Mouse (Mus musculus) right cerebral cortex, postnatal 36 days (tissue): Measurements from ENCODE around the gene Slc5a5.
"Not testable (repeated sequence)": the region's sequence is repeated elsewhere in the genome, so short reads cannot be mapped to it uniquely, and the experiment has no call there.

Source experiments
- DNase-seq, 2 experiments: peaks; one replicate each; pipeline ENCODE4 v3.0.0; 2022; ENCODE audit warnings: low spot score in 2 of 2, mixed read lengths in 1 of 2

Slc5a5 gene

DNA sequence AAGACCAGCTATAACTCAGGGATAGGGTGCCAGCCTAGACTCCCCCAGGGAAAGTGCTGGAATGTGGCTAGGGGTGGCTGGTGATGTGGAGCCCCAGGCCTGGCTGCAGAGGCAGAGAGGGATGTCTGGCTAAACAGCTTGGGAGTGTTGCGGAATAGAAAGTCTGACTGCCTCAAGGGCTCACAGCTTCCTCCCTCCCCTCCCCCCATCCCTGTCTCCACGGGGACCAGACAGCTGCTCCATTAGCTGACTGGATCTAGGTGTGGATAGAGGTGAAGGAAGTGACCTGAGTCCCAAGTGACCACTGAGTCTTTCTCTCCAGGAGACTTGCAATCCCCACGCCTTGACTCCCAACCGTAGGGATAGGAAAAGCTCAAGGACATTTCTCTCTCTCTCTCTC, 10.6 kb upstream of the Slc5a5 start:
- DNase-seq: no peak

DNA sequence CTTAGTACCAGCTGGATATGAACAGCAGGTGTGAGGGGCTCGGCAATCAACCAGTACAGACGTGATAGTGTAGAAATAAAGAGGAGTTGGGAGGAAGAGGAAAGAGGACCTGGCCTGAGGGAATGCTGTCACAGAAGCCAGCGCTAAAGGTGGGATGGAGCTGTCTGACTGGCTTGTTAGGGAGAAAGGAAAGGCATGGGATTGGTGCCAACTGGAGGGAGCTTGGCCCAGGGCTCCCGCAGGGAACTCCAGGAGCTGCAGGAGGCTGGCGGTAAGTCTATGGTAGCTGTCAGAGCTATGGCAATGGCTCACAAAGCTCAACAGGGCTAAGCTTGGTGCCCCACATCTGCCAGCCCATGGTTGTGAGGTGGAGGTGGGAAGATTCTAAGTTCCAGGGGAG, 9.7 kb upstream of the Slc5a5 start:
- no peak for DNase-seq

DNA sequence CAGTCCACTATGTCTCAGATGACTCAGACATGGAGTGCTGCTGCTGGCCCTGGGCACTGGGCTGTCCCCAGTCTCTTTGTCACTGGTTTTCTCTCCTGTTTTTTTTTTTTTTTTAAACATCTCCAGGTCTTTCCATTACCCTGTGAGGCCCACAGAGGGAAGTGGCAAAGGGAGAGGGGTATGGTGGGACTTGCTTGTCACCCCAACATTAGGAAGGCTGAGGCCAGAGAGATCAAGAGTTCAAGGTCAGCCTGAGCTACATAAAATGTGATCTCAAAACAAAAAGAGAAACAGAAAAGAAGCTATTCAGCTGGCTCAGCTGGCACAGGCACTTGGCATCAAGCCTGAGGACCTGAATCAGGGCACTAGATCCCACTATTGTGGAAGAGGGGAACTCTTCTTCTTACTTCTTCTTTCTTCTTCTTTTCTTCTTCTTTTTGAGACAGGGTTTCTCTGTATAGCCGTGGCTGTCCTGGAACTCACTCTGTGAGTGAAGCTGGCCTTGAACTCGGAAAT, 8.4 kb upstream of the Slc5a5 start:
- DNase-seq: no peak

DNA sequence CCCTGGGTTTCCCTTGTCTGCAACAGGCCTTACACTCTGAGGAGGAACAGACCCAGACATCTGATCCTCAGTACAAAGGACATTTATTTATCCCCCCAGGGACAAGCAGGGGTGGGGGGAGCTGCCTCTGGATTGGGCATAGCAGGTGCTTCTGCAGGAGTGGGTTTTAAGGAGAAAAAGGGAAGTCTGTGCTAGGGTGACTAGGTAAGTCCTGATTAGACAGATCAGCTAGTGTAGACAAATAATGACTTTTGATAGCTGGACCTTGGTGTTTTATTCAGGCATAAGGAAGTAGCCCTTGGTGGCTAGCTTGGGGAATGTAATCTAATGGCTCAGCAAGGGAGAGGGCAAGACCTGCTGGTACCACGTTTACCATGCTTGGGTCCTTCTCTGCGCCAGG, 6.7 kb upstream of the Slc5a5 start:
- DNase-seq: no peak

DNA sequence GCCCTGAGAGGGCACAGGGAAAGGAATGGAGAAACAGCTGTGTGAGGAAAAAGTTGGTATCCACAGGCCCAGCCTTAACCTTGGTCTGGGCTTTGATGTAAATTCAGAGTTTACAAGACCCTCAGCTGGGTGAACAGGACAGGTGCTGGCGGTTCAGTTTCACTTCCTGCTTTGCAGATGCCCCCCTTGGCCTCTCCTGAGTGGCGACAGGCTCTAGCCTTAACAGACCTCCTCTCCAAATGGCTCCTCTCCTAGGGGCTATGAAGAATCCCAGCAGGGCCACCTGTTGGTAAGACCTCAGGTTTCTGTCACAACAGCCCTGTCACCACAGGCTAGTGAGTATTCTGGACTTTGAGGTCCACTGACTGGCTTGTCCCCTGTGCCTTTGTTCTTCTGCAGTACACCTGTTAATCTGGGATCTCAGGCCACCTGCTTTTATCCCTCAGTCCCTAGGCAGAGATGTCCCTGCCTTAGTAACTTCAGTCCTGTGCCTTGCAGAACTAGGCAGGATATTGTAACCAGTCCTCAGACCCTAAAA, 6.2 kb upstream of the Slc5a5 start:
- DNase-seq: no peak

DNA sequence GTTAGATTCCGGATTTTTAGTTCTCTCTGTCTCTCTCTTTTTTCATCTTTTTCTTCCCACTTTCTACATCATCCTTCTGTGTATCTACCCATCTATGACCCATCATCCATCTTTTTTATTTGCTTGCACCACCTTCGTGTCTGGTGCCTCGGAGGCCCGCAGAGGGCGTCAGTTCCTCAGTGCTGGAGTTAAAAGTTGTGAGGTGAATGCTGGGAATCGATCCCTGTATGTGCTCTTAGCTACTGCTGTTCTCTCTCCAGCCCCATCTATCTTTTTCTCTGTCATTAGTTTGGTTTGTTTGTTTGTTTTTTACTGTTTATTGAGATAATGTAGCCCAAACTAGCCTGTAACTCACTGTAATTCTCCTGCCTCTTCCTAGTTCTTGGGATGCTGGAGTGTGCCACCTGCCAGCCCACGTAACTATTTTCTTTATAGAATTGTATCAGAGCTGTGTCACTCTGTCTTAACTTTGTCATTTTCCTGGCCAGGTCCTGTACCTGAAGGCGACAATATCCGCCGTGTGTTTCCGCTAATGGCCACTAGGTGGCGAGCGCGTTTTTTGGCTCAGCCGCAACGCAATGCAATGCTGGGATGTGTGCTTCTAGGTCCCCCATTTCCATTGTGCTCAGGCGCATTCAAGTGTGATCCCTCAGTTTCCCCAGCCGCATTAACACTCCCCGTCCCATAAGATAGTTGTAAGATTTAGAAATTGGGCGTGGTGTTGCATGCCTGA, 5.3 kb upstream of the Slc5a5 start:
- DNase-seq: peak; percentile 73 to 75

DNA sequence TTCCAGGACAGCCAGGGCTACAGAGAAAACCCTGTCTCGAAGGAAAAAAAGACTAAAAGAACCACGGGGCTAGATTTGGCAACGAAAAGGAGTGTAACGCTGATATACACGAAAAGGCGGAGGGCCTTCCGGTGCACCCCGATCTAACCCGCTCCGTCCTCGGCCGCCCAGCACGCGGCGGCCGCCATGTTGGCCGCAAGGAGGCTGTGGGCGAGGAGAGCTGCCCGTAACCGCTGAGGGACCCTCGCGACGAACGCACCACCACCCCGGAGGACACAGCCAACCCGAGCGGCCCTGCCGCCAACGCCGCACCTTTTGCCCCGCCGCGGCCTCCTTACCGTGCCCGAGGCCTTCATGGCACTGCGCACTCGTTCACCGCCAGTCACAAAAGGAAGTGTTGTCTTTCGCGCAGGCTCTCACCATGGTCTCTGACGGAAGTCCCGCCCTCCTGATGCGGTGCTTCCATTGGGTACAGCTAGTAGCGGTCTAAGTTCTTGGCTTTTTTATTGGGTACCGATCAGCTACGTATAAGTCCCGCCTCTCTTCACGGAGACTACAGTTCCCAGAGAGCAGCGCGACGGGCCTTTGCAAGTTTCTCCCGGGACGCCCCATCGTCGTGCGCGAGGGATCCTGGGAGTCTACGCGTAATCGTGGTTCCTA, 4.6 kb upstream of the Slc5a5 start, which contains the start of gene Rpl18a:
Rpl18a (minus strand) TSS at position 392 of the 660 bp plus-strand sequence.
- peak; percentile 97 to 98 for DNase-seq

DNA sequence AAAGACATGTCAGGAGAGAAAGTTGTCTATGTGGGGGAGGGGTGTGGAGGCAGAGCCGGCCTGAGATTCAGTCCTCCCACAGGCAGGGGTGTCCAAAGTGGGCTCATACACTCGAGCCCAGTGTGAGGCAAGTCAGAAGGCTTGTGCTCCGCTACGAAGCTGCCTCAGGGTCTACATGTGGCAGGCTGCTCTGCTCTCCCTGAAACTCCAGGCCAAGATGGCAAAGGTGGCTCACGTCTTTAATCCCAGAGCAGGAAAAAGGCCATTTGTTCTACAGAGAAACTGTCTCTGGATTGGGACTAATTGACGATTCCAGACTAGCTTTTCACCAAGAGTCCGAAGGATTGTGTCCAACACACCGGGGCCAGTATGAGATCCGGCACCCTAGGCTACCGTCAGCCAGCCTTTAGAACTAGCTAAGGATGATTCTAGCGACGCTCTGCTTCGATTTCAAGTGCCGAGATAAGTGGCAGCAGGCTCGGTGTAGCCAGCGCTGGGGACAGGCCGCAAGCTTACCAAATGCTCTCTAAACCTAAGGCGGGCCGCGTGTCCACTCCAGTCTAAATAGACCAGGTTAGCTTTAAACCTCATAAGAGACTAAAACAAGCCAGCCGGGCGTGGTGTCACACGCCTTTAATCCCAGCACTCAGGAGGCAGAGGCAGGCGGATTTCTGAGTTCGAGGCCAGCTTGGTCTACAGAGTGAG, 3.9 kb upstream of the Slc5a5 start:
- no peak for DNase-seq

DNA sequence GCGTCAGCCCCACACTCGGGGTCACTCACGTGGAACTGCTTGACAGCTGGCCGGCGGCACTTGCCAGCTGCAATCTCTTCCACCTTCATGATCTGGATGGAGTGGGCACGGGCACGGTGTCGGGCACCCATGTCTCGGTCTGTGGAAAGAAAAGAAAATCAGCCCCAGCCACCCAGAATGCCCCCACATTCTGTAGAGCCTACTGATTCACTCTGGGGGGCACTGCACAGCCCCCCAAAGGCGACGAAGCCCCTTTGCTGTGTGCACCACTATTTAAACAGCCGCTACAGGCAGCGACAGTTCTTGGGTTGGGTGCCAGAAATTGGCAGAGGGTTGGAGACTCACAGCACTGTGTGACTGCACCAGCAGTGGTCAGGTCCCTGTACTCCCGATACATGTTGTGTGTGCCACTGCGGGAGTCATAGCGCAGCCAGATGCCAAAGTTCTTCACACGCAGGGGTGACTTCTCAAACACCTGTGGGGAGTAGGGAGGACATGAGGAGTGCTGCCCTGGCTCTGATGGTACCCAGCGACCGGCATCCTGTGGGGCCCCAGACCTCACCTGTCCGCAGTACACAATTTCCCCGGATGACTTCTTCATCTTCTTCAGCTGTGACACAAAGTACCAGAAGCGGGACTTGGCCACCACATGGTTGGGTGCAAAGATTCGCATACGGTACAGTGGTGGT, 3.2 kb upstream of the Slc5a5 start:
- DNase-seq: not testable (repeated sequence)

DNA sequence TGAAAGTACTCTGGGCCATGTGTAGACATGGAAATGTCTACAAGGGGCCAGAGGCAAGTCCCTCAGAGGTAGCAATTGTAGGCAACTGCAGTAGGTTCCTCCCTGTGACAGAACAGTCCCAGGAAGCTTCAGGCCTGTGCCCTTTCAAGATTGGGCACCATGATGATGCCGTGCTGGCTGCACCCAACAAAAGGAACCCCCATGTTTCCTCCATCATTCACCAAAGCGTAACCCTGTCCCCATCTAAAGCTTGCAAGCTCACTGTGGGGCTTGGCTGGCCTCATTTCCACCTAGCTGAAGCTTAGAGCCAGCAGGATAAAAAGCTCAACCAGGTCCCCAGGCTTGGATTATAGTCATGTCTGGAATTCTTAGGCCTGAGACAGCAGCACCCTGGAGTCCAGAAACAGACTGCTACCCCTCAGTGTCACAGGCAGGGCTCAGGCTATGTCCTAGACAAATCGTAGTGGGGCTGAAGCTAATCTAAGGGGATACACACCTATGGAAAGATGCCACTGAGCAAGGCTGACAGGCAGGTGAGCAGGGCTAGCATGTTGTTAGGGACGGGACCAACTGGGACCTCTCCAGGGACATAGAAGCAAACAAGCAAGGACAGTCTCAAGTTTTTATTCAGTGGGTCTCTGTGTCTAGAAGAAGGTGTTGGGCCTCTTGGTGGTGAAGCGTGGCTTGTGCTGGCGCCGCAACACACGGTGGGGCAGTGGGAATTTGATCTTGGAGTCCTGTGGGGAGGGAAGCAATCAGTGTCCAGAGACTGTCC, 2.4 kb upstream of the Slc5a5 start:
- DNase-seq: no peak

DNA sequence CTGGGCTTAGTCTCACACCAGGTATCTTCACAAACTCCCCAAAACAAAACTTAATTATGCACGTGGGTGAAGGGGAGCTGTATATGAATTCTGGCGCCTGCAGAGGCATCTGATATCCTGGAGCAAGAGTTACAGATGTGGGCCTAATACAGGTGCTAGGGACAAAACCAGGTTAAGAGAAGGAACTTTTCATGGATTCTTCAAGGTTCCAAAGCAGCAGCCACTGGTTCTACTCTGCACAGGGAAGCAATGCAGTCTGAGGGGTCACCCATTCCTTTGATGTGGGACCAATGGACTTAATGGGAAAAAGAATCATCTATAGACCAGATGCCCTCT, 1.8 kb upstream of the Slc5a5 start:
- no peak for DNase-seq

DNA sequence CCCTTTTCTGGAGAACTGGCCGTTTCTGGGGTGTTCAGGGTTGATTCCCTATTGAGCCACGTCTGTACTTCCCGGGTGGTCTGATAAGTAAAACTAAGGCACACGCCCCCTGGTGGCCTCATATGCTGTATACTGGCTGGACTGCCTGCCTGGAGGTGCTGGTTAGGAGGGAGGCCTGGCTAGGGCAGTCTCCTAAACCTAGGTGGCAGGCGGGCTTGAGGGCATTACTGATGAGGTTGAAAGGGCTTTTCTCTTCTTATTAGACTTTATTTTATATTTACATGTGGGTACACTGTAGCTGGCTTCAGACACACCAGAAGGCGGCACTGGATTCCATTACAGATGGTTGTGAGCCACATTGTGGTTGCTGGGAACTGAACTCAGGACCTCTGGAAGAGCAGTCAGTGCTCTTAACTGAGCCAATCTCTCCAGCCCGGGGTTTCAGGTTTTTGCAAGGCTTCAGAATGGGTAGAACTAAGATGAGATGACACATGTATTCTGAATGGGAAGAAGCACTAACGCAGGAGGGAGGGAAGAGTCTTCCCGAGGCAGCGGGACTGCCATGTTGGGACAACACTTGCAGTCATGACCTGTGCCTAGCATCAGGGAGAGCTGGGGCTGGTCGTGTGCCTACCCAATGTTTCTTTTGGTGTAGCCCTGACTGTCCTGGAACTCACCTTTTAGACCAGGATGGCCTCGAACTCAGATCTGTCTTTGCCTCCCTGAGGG, 1.3 kb upstream of the Slc5a5 start:
- no peak for DNase-seq

DNA sequence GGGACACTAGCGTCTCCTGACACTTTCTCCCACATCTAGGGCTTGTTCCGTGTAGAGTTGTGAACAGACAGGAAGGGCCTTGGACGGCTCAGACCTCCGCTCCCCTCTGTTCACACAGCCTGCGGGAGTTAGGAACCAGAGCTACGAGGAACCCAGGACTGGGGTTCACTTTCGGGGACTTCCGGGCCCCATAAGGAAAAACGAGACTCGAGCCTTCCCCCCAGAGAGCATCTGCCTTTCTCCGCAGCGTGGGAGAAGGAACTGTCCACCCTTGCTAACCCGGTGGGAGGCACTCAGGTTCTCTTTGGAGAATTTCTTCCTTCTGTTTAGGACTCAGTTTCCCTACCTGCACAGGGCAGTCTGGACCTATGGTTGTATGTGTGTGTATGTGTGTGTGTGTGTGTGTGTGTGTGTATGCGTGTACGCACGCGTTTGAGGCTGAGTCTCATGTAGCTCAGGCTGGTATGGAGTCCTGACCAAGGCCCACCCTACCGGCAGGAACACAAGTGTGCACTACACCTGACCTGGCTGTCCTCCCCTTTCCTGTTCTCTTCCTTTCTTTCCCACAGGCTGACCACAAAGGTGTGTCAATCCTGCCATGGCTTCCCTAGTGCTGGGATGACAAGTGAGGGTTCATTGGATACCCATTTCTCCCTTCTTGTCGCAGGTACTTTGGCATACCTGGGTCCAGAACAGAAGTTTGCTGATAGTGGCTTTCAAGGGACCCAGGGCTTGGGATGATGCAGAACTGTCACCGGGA, 519 bp upstream of the Slc5a5 start:
- DNase-seq: no peak

DNA sequence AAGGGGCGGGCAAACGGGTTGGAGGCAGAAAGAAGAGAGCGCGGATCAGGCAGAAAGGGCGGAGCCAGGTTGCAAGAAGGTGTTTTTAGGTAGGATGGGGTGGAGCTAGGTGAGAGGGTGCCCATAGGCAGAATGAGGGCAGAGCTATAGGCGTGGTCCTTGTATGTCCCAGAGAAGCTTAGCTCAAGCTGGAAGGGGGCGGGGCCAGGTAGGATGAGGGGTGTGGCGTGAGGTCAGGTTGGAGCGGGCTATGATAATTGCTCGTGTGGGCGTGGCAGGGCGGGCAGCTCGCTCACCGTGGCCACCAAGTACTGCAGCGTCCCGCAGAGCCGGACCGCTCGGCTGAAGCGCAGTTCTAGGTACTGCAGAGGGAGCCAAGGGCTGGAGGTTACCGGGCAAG, 1.2 kb downstream of the Slc5a5 start:
- no peak for DNase-seq

DNA sequence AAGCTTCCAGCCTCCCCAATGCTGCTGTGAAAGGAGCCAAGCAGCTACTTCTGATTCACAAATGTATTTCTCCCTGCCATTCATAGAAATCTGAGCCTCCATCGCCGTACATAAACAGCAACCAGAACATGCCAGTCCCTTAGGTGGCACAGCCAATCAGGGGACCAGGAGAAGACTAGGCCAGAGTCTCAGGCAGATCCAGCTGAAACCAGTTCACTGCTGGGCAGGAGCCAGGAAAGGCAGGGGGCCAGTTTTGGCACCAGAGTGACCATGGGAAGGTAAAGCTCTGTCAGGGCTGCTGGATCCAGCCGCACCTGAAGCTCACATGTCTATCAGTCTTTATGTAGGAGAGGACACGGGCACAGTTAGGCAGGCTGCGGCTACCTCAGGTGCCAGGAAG, 1.9 kb downstream of the Slc5a5 start:
- DNase-seq: no peak

DNA sequence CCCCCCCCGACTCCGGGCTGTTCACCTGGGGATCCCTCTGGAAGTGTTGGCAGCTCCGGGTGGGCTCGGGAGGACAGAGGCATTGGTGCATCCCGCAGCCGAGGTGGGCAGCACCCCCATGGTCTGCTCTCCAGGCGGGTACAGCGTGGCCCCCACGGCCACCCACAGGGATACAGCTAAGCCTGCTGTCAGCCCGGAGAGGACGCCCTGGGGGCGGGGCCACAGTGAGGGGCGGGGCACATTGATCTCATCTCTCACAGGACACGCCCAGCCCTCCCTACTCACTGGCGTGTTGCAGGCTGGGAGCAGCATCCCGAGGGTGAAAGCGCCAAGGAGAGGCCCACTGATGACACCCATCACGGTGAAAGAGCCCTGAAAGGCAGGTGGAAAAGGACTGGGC, 4.9 kb downstream of the Slc5a5 start:
- no peak for DNase-seq

DNA sequence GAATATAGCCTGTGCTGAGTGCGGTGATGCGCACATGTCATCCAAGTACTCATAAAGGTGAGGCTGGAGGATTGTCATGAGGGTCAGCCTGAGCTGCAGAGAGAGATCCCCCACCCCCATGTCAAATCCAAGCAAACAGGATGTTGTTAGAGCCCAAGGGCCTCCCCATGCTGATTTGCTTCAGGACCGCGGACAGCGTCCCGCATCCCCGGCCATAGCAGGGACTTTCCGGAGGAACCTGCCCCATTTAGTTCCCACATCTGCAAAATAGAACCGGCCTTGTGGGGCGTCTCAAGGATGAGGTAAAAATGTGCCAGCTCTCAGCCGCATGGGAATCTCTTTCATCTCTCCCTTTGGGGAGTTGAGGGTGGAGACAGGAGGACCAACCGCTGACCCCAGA, 6.9 kb downstream of the Slc5a5 start:
- no peak for DNase-seq

DNA sequence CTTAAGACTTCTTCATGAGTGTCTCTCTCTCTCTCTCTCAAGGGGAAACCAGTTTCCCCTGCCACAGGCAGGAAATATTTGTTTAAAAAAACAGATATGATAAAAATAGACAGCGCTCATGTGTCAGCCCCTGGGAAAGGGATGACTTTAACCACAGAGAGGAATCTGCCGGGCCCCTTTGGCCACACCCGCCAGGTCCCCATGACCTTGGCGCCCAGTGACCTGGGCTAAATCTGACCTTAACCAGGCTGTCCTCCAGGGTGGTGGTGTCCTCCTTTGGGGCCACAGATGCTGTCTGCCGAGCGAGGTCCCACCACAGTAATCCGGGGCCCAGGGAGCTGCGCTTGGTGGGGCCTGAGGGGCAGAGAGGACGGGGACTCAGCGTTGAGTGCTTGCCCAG, 7.9 kb downstream of the Slc5a5 start:
- no peak for DNase-seq

DNA sequence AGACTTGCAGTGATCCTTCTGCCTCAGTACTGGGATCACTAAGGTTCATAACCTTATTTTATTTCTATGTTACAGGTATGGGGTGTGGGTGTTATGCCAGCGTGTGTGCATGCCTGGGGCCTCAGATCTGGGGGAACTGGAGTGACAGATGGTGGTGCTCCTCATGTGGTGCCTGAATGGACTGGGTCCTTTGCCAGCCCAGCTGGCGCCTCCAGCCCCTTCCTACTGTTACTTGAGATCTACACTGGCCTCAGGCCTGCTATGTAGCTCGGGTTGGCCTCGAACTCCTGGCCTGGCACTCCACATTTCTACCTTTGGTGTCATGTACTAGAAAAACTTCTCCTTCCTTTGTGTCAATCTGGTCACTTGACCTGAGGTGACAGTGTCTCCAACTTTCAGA, 8.4 kb downstream of the Slc5a5 start:
- DNase-seq: no peak

DNA sequence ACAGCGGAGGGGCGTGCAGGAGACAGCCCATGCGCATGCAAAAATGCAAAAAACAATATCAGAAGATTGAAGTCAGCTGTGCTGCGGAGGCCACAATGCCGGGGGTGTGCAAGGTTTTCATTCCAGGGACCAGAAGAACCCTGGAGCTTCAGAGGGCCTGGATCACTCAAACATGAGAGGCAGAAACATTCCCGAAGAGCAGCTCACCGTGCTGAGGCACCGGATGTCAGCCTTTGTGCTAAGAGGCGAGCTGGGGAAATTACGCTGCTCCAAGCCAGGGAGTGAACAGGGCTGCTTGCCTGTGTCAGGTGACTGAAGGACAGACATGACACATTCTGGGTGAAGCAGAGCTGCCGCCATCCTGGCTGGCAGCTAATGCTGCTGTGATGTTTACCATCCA, 12.0 kb downstream of the Slc5a5 start:
- DNase-seq: no peak
